Mouse (Mus musculus): Measurements from ENCODE around the gene Rab4a.

- TF ChIP-seq CEBPB (IDR thresholded peaks at IDR 0.05; ENCODE audit: low read depth) (no peak), CTCF (IDR thresholded peaks at IDR 0.05; ENCODE audit: control insufficient read depth, insufficient read depth, insufficient read length) (no peak), MYOG (IDR thresholded peaks at IDR 0.05; ENCODE audit: control insufficient read depth, extremely low read depth, insufficient read length) (no peak), USF1 (IDR thresholded peaks at IDR 0.05; ENCODE audit: low read depth) (peak; percentile 30), MYOD1 (IDR thresholded peaks at IDR 0.05; ENCODE audit: control insufficient read depth, insufficient read length, low read depth) (no peak), MAX (IDR thresholded peaks at IDR 0.05) (no peak), FOSL1 (IDR thresholded peaks at IDR 0.05; ENCODE audit: insufficient read depth, low read length, poor library complexity, severe bottlenecking) (no peak)
Observed at GRCm38 (mm10) chr8:123849352-123849751, 43.6 kb downstream of the Rab4a start.

Measured in C2C12 (cell line).